Mouse (Mus musculus) heart, embryonic 12.5 days (tissue): ENCODE data around the gene Kat2b. TPM values are rescaled to one million over a fixed set of nuclear protein-coding genes. Genes with fewer than 3 reads are reported as not detected.

Experiments
- ATAC-seq: fragments of 200-750 bp; cut with Nextera tagmentation; 2 replicates; pipeline ENCODE4 v1.8.0; 2017; ENCODE audit warnings: moderate TSS enrichment, moderate library complexity; ENCODE audit not compliant: insufficient number of reproducible peaks, low FRiP score
- H3K27ac ChIP-seq: fragments of 300-500 bp; sonication (generic); 2 replicates; pipeline ENCODE4 v1.5.1; 2016; ENCODE audit warnings: mild to moderate bottlenecking, moderate library complexity; ENCODE audit not compliant: poor library complexity, severe bottlenecking
- H3K27me3 ChIP-seq: fragments of 300-500 bp; sonication (generic); replicated peaks from 2 replicates; pipeline ENCODE4 v1.6.1; 2016; ENCODE audit warnings: mild to moderate bottlenecking, moderate library complexity
- H3K36me3 ChIP-seq: fragments of 300-500 bp; sonication (generic); 2 replicates; pipeline ENCODE4 v1.6.1; 2016; ENCODE audit warnings: mild to moderate bottlenecking, moderate library complexity
- H3K4me1 ChIP-seq: fragments of 300-500 bp; sonication (generic); replicated peaks from 2 replicates; pipeline ENCODE4 v1.6.1; 2016; ENCODE audit warnings: mild to moderate bottlenecking
- H3K4me2 ChIP-seq: fragments of 300-500 bp; sonication (generic); 2 replicates; pipeline ENCODE4 v1.6.1; 2016; ENCODE audit warnings: mild to moderate bottlenecking, moderate library complexity
- H3K4me3 ChIP-seq: fragments of 300-500 bp; sonication (generic); 2 replicates; pipeline ENCODE4 v1.5.1; 2016; ENCODE audit warnings: mild to moderate bottlenecking
- H3K9ac ChIP-seq: fragments of 300-500 bp; sonication (generic); 2 replicates; pipeline ENCODE4 v1.6.1; 2016; ENCODE audit warnings: mild to moderate bottlenecking, moderate library complexity
- H3K9me3 ChIP-seq: fragments of 300-500 bp; sonication (generic); replicated peaks from 2 replicates; pipeline ENCODE4 v1.6.1; 2016; ENCODE audit warnings: mild to moderate bottlenecking, moderate library complexity
- WGBS: fragments of 180-500 bp; shearing (Covaris S2); methylation state at CpG from one replicate; pipeline ENCODE4 v1.1.7; 2016; 5-methylcytosine and 5-hydroxymethylcytosine counted together
- polyA plus RNA-seq: library from polyadenylated mRNA; unstranded; fragments of >200 nt; fragmentation: Nextera tagmentation; extraction: Ambion mirVana; gene quantifications from 2 replicates; pipeline ENCODE4 v1.2.1, GENCODE M21; 2016

The Kat2b gene
- polyA plus RNA-seq, 1 experiment from 2014 or later, result 14.0 TPM

DNA sequence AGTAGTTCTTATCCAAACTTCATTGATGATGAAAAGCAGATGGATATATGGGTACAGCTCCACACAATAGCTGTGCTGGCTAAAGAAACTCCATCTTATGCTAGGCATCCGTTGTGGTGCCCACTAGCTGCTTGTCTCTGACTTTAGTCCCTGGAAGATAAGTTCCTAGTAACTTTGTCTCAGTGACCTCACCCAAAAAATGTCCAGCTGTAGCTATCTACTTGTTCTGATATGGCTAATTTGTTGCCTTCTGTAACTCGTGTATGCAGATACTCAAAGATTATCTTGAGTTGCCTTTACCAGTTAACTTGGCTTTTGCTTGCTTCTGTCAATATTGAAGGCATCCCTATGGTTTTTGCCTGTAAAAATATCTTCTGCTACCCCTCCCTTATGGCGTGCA lies 11.8 kb upstream of the Kat2b start:
- no peak overlapping the region for H3K9ac ChIP-seq
- ATAC-seq, result no peak
- no peaks in the 10 kb centered on the region for H3K36me3 ChIP-seq
- H3K4me2 ChIP-seq, result no peak overlapping the region
- H3K27me3 ChIP-seq, result no peaks in the 10 kb centered on the region
- H3K4me3 ChIP-seq, result no peak overlapping the region
- H3K27ac ChIP-seq, result no peak overlapping the region
- H3K4me1 ChIP-seq, result peaks cover 9% of the 10 kb centered on the region
- H3K9me3 ChIP-seq, result no peaks in the 10 kb centered on the region
- 47% methylated on average over 3 of the region's 3 CpGs for WGBS

GRCm38 (mm10) chr17:53557443-53557842 lies 9.2 kb upstream of the Kat2b start:
- no peak overlapping the region for H3K9ac ChIP-seq
- WGBS, result 26% methylated on average over 3 of the region's 3 CpGs
- H3K4me1 ChIP-seq, result peaks cover 9% of the 10 kb centered on the region
- no peak for ATAC-seq
- H3K36me3 ChIP-seq, result no peaks in the 10 kb centered on the region
- no peak overlapping the region for H3K4me2 ChIP-seq
- H3K27me3 ChIP-seq, result no peaks in the 10 kb centered on the region
- no peaks in the 10 kb centered on the region for H3K9me3 ChIP-seq
- no peak overlapping the region for H3K4me3 ChIP-seq
- H3K27ac ChIP-seq, result no peak overlapping the region

DNA sequence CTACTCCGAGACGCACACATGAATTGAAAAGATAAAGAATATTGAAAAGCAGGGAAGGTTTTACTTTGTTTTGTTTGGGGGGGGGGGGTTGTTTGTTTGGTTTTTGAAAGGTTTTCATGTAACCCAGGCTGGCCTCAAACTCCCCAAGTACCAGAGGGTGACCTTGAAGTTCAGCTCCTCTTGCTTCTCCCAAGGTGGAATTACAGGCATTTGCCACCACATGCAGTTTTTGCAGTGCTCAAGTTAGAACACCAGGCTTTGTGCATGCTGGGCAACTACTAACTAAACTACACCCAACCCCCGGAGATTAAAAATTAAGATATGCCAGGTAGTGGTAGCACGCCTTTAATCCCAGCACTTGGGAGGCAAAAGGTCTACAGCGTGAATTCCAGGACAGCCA lies 7.0 kb upstream of the Kat2b start:
- Histone ChIP-seq H3K9ac (no peak overlapping the region), H3K4me1 (peaks cover 9% of the 10 kb centered on the region), H3K36me3 (no peaks in the 10 kb centered on the region), H3K9me3 (no peaks in the 10 kb centered on the region), H3K27ac (no peak overlapping the region), H3K4me3 (no peak overlapping the region), H3K4me2 (no peak overlapping the region), H3K27me3 (no peaks in the 10 kb centered on the region)
- ATAC-seq, result no peak
- WGBS, result 79% methylated on average over 5 of the region's 5 CpGs

- Histone ChIP-seq H3K4me3 (no peak overlapping the region), H3K27me3 (no peaks in the 10 kb centered on the region), H3K9ac (no peak overlapping the region), H3K27ac (no peak overlapping the region), H3K4me2 (no peak overlapping the region), H3K4me1 (peaks cover 14% of the 10 kb centered on the region), H3K9me3 (no peaks in the 10 kb centered on the region), H3K36me3 (no peaks in the 10 kb centered on the region)
- ATAC-seq, result no peak
- WGBS, result 78% methylated on average over 4 of the region's 4 CpGs
Measured at GRCm38 (mm10) chr17:53561458-53562029, 5.1 kb upstream of the Kat2b start.

DNA sequence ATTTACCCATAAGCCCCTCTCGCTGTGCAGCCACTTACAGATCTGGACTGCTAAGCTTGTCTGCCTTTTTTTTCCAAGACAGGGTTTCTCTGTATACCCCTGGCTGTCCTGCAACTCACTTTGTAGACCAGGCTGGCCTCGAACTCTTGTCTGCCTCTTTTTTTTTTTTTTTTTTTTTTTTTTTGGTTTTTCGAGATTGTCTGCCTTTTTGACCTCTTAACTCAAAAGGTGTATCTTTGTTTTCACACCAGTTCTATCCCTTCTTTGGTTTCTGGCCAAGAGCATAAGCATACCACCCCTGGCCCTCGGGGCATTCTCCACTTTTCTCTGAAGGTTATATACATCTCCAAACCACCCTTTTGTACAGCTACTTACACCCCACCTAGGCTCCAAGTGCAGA lies 1.8 kb upstream of the Kat2b start:
- no peak for ATAC-seq
- H3K9me3 ChIP-seq, result no peaks in the 10 kb centered on the region
- 78% methylated on average over 4 of the region's 4 CpGs for WGBS
- H3K27ac ChIP-seq, result no peak overlapping the region
- H3K4me2 ChIP-seq, result no peak overlapping the region
- H3K4me1 ChIP-seq, result peaks cover 21% of the 10 kb centered on the region
- no peak overlapping the region for H3K4me3 ChIP-seq
- H3K36me3 ChIP-seq, result no peaks in the 10 kb centered on the region
- H3K27me3 ChIP-seq, result no peaks in the 10 kb centered on the region
- H3K9ac ChIP-seq, result no peak overlapping the region

GRCm38 (mm10) chr17:53566919-53567345 lies 271 bp downstream of the Kat2b start:
- WGBS, result under 1% methylated on average over 36 of the region's 51 CpGs
- peak overlapping the region; percentile 100 for H3K9ac ChIP-seq
- H3K4me3 ChIP-seq, result peak overlapping the region; percentile 83
- peak overlapping the region; percentile 96 for H3K4me2 ChIP-seq
- H3K9me3 ChIP-seq, result no peaks in the 10 kb centered on the region
- no peaks in the 10 kb centered on the region for H3K36me3 ChIP-seq
- peak overlapping the region; percentile 99 for H3K27ac ChIP-seq
- H3K4me1 ChIP-seq, result peaks cover 34% of the 10 kb centered on the region
- H3K27me3 ChIP-seq, result no peaks in the 10 kb centered on the region
- peak; percentile 74 for ATAC-seq

DNA sequence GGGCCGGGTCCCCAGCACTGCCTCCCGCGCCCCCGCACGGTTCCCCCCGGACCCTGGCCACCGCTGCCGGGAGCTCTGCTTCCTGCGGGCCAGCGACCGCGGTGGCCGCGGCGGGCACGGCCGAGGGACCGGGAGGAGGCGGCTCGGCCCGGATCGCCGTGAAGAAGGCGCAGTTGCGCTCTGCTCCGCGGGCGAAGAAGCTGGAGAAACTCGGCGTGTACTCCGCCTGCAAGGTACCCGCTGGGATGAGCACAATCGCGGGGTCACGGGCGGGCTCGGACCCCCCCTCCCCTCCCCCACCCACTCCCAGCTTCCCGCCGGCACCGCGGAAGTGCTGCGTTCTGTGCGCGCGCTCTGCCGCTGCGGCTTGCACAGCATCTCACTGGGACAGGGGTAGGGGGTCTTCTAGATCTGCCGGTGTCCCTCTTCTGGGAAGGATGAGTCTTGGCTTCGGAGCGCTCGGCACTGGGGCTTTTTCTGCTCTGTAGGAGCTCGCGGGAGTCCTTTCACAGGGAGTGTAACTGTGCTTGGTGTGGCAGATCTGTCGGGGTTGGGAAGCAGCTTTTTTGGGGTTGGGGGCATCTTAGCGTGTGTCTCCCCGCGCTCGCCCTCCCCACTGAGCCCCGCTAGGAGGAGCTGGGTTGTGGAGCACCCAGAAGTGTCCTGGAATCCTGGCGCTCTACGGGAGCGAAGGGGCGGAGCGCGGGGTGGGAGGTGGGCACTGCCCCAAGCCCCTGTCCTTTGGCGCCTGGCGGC lies 863 bp downstream of the Kat2b start:
- under 1% methylated on average over 67 of the region's 67 CpGs for WGBS
- peak overlapping the region; percentile 100 for H3K9ac ChIP-seq
- no peaks in the 10 kb centered on the region for H3K27me3 ChIP-seq
- peak overlapping the region; percentile 96 for H3K4me2 ChIP-seq
- peak; percentile 69 for ATAC-seq
- peaks cover 36% of the 10 kb centered on the region for H3K4me1 ChIP-seq
- no peaks in the 10 kb centered on the region for H3K9me3 ChIP-seq
- peak overlapping the region; percentile 99 for H3K27ac ChIP-seq
- H3K4me3 ChIP-seq, result peak overlapping the region; percentile 83
- no peaks in the 10 kb centered on the region for H3K36me3 ChIP-seq

GRCm38 (mm10) chr17:53568118-53568517 lies 1.5 kb downstream of the Kat2b start:
- Histone ChIP-seq H3K27ac (peak overlapping the region; percentile 99), H3K9me3 (no peaks in the 10 kb centered on the region), H3K4me3 (peak overlapping the region; percentile 83), H3K27me3 (no peaks in the 10 kb centered on the region), H3K36me3 (no peaks in the 10 kb centered on the region), H3K9ac (peak overlapping the region; percentile 100), H3K4me1 (peaks cover 39% of the 10 kb centered on the region), H3K4me2 (peak overlapping the region; percentile 96)
- WGBS, result under 1% methylated on average over 15 of the region's 15 CpGs
- peak; percentile 88 for ATAC-seq

DNA sequence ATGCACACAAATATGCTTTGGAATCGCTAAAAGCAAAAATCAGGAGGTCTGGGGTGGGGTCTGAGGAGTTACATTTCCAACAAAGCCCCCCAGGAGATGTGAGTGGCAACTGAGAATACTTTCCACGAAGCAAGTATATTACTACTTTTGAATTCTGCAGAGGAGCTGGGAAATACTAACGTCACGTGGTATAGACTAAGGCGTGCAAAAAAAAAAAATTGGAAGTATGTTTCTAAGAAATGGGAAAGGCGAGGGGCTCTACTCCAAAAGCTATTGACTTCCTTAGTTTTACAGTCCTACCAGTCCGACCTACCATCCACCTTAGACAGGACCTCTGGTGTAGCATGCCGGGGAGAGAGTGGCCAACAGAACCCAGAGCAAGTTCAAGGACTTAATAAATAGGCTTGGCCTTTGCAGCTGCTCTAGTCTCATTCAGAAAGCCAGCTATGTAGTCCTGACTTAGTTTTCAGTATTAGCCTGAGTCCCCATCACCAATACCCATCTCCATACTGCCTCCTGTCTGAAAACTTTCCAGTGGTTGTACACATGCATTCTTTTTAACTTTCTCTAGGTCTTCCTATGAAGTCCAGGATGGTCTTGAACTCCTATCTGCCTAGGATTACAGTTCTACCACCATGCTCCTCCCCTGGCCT lies 2.2 kb downstream of the Kat2b start:
- no peak for ATAC-seq
- no peaks in the 10 kb centered on the region for H3K9me3 ChIP-seq
- H3K27ac ChIP-seq, result peak overlapping the region; percentile 99
- peak overlapping the region; percentile 96 for H3K4me2 ChIP-seq
- H3K4me1 ChIP-seq, result peaks cover 42% of the 10 kb centered on the region
- peak overlapping the region; percentile 83 for H3K4me3 ChIP-seq
- no peaks in the 10 kb centered on the region for H3K27me3 ChIP-seq
- H3K9ac ChIP-seq, result peak overlapping the region; percentile 100
- H3K36me3 ChIP-seq, result no peaks in the 10 kb centered on the region
- WGBS, result 36% methylated on average over 8 of the region's 8 CpGs

- peaks cover 42% of the 10 kb centered on the region for H3K4me1 ChIP-seq
- H3K27ac ChIP-seq, result peak overlapping the region; percentile 90
- no peaks in the 10 kb centered on the region for H3K27me3 ChIP-seq
- H3K9ac ChIP-seq, result peak overlapping the region; percentile 54; the same call in 1 of the 2 replicates
- 27% methylated on average over 6 of the region's 6 CpGs for WGBS
- no peaks in the 10 kb centered on the region for H3K9me3 ChIP-seq
- no peak for ATAC-seq
- H3K4me2 ChIP-seq, result peak overlapping the region; percentile 64
- peak overlapping the region; percentile 24 for H3K4me3 ChIP-seq
- no peaks in the 10 kb centered on the region for H3K36me3 ChIP-seq
Measured at GRCm38 (mm10) chr17:53569829-53570228, 3.2 kb downstream of the Kat2b start.

DNA sequence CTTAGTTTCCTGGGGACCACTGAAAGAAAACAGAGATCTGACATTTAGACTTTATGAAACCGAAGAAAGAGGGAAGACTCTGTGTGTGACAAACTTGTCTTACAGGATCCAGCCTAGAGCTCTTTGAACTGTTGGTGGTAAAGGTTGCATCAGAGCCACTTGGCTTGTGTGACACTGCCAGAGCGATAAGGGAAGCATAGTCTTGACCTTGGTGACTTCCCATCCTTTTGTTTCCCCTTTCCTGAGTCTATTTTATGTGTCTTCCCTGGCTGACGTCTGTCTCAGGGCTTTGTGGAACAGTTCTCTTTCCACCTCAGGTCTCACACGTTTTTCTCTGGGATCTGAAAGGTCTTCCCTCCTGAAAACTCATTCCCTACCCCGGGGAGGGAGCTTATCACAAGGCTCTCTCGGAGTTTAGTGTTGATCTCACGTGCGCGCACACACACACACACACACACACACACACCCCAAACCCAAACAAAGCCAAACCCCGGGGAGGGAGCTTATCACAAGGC lies 3.8 kb downstream of the Kat2b start:
- peak overlapping the region; percentile 54; the same call in 1 of the 2 replicates for H3K9ac ChIP-seq
- no peak for ATAC-seq

More for the DNA sequence above, 3.8 kb downstream of the Kat2b start:
- Histone ChIP-seq H3K36me3 (no peaks in the 10 kb centered on the region), H3K4me2 (peak overlapping the region; percentile 64), H3K9me3 (no peaks in the 10 kb centered on the region), H3K4me3 (peak overlapping the region; percentile 15; the same call in 1 of the 2 replicates), H3K27ac (peak overlapping the region; percentile 90), H3K4me1 (peaks cover 42% of the 10 kb centered on the region), H3K27me3 (no peaks in the 10 kb centered on the region)
- 6% methylated on average over 10 of the region's 10 CpGs for WGBS
